Mouse (Mus musculus): Measurements from ENCODE around the gene 8030474K03Rik. TPM values are rescaled to one million over a fixed set of nuclear protein-coding genes. Genes with fewer than 3 reads are reported as not detected.

Gene 8030474K03Rik
- polyA plus RNA-seq, 1 experiment, result not detected

Other genes starting within 250 kb of the 8030474K03Rik start
- gene Ogt, start 154.6 kb upstream of the 8030474K03Rik start, polyA plus RNA-seq (2012; ENCODE audit: insufficient read depth, insufficient read length, missing spikeins), result 41.8 and 49.2 TPM in 2 replicates
- not detected in 2 replicates for gene Cxcr3, start 60.4 kb upstream of the 8030474K03Rik start, polyA plus RNA-seq (2012; ENCODE audit: insufficient read depth, insufficient read length, missing spikeins)
- not detected in 2 replicates for gene Gm4779, start 233 bp upstream of the 8030474K03Rik start, polyA plus RNA-seq (2012; ENCODE audit: insufficient read depth, insufficient read length, missing spikeins)
- 2.6 and 4.6 TPM in 2 replicates for gene Nhsl2, start 54.7 kb downstream of the 8030474K03Rik start, polyA plus RNA-seq (2012; ENCODE audit: insufficient read depth, insufficient read length, missing spikeins)